Mouse (Mus musculus) hindlimb bud, embryonic 11.5 days (tissue): ENCODE results near the gene Rdh11.

Experiments used
- DNase-seq: peaks from one replicate; pipeline ENCODE4 v3.0.0-alpha.2; 2012; ENCODE audit warnings: low read depth, low spot score; ENCODE audit errors: extremely low spot score

Rdh11 gene

DNA sequence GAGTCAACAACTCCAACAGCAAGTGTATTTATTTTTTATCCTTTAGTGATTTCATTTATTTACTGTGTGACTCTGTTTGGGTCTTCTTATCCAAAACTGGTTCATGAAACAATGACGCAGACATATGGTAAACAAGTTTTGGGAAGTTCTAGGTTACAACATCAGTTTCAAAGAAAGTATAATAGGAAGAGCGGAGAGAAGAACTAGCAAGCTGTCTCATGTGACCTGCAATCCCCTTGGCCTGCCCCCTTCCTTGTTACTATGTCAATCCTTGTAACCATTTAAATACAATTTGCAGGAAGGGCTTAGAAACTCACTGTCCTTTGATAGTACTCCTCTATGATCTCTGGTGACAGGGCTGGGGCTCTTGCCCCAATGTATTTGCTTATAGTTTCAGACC, 51.3 kb downstream of the Rdh11 start:
- no peak for DNase-seq

DNA sequence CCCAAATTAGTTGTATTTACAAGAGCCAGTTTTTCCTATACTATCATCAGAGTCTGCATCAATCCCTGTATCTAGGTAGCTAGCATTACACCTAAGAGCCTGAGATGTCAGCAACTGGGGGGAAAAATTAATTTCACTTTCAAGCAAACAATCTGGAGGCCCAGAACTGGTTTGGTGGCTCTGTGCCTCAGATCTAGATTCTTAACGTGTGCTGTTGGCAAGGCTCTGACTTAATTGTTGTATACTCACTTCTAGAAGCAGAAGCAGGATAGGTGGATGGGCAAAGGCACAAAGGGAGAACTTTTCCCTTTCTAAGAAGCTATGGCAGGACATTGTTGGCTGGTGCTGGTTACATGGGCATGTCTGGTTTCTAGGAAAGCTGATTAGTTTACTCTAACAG, 52.7 kb downstream of the Rdh11 start:
- DNase-seq = no peak

DNA sequence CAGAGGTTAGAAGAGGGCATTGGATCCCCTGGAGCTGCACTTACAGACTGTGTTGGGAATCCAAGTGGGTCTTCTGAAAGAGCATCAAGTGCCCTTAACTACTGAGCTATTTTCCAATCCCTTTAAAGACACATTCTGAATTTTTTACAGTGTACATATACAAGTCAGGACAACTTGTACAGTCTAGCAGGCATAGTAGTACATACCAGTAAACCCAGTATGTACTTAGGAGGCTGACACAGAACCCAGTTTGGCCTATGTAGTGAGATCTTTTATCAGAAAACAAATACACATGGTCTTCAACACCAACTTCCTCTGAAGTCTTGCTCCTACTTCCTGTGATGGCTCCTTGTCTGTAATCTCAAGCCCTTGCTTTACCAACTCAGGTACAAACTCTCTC, 53.1 kb downstream of the Rdh11 start:
- DNase-seq = no peak

DNA sequence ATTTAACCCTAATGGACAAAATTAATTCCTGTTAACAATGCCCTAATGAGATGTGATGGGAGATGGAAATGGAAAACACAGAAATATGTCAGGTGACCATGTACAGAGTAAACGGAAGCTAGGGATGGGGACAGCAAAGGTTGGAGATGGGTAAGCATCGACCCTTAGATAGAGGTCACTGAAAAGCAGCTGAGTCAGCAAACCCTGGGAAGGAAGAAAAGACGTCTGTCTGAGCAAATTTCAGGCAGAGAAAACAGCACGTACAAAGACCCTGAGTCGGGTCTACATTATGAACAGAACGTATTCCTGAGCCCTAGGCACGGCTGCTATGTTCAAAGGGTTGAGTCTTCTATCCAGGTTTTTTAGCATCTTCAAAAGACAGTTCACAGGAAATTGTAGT, 55.1 kb downstream of the Rdh11 start:
- DNase-seq = no peak

DNA sequence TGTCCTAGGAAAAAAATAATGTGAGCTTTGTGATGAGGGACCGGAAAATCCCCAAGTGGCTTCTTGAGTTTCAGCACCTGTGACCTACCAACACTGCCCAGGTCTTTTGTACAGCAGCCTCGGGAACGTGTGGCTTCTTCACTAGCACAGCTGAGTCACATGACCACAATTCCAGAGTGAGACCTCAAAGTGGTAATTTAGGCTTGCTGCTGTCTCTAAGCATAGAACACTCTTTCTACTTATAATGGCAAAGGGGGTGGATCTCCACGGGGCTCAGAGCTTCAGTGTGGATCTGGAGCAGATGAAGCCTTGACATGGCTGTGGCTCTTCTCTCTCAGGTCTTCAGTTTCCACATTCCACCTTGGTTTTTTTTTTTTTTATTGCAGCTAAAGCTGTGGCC, 57.0 kb downstream of the Rdh11 start:
- DNase-seq = no peak

DNA sequence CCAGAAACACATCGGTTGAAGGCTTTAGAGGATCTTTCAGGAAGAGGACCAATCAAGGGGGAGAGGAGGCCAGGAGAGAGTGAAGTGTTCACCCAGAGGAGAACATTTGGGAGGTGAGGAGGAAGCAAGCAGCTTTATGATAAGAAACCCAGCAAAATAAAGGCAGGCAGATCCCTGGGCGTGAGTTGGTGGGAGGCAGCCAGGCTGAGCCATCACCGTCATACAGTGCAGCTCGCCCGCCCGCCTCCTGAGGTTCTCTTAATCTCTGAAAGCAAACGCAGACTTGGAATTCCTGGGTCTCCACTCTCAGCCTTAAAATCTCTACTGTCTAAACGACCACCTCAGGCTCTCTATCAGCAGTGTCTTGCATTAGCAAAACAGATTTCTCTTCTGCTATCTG, 57.4 kb downstream of the Rdh11 start:
- no peak for DNase-seq

DNA sequence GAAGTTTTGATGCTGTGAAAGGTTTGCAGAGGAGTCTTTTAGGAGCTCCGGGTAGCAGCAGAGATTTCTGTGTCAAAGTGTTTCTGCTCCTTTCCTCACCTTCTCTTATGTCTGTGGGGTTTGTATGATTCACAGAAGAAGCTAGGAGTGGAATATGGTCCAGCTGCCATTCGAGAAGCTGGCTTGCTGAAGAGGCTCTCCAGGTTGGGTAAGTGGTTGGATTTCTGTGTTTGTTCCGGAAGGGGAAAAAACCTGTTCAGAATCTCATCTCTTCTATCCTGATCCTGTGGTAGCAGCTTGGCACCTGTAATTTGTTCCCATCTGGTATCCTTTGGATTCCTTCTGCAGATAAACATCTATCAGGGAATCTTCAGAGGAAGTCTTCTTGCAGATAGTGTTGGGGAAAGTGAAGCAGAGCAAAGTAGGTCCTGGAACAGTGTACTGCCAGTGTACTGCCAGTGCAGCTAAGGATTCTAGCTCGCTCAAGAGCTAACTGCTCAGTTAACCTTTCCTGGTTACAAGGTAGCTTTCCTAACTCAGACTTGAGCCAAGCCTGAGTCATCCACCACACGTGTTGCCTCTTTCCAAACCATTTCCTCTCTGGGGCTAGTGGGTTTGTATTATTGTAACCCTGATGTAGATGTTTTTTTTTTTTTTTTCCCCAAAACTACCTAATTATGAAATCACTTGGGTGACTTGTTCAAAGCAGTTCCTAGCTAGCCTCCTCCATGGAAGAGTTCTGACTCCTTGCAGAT, 60.2 kb downstream of the Rdh11 start:
- no peak for DNase-seq

DNA sequence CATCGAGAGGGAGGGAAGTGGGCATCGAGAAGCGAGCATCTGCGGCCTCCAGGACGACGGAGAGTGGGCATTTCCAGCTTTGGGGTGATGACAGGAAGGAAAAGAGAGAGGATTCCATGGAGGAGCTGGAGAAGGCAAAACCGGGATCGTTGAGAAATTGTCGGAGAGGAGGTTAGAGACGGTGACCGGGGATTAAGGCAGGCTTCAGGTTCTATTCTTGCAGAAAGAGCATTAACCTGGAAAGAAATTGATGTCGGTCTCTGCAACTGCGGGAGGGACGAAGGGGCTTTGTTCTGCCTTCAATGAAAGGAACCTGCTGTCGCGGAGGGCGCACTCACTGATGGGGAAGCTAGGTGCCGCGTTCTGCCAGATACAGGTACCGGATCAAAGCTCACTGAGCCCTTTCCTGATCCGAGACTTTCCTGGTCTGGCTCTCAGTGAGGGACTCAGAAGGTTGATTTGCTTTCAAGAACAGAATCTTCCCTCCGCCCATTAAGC, 60.9 kb downstream of the Rdh11 start:
- no peak for DNase-seq

DNA sequence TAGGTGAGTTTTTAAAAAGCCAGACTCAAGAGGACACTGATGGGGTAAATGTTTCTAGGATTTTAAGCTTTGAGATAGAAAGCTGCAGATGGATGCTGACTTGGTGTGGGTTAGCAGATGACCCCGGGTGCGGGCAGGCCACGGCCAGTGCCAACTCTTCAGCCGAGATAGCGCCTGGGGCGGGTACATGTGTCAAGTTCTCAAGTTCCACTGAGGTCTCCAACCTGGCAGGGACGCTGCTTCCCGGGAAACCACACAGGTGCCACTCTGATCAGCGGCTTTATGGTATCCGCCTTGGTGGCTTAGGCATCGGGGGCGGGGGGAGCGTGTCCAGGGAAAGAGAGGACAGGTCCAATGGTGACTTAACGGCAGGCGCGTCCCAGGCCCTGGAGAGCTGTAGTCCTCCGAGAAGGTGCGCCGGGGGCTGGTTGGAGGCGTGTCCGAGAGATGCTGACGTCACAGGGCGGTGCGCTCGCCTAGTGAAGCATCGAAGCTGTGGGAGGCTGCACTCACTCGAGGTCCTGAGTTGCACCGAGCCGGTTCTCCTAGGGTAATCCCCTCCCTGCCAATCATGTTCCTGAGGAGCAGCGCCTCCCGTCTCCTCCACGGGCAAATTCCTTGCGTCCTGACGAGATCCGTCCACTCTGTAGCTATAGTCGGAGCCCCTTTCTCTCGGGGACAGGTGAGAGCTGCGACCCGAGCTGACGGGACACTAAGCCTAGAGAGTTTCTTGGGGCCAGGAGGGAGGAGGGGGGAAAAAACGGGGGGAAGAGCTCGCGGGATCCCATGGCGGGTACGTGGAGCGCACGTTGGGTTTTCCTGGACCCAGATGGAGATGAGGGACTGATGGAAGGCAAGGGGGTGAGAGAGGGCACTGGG, 61.6 kb downstream of the Rdh11 start, which contains the start of gene Arg2:
TSS of gene Arg2 (plus strand) at position 479 of the 879 bp plus-strand sequence.
- DNase-seq = peak; percentile 28
